Mouse (Mus musculus): ENCODE data around the gene Mrpl20.

DNA sequence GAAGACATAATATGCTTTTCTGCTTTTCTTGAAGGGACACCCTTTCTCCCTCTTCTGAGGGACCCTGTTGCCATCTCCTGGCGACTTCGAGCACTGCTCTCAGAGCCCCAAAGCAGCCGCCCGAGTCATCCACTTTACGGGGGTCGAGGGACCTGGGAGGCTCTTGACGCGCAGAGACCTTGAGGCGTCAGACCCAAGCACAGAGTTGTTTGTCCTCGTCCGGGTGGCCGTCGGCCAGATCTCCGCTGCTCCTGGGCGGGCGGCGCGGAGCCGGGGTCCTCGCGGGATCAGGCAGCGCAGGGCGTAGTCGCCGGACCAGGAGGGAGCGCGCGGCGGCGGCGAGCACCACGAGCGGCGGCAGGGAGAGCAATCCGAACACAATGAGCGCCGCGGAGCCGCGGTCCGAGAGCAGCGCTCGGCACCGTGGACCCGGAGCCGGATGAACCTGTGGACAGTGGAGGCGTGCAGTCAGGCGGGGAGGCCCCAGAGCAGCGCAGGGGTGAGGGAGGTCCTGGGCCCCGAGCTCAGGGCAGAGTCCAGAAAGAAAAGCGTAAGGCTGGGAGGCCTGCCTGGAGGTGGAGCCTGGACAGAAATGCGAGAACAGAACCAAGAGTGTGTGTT is 18.5 kb upstream of the Mrpl20 start:
- TF ChIP-seq CTCF (IDR thresholded peaks at IDR 0.05; ENCODE audit: low read depth, low read length) (peak; percentile 66), POLR2A (IDR thresholded peaks at IDR 0.05; ENCODE audit: extremely low read depth, insufficient read depth, low read length) (peak; percentile 93)

All from liver, adult 2 months (tissue).